Comparison of ENCODE assay signal across 16 mouse cellular contexts in genomic region chr8:87063588-87063987, GRCm38 (mm10).
DNase-seq lines count a peak whose midpoint lies in the region; ATAC-seq and TF ChIP-seq lines count a peak whose summit lies in the region.
"Had no signal": no experiment of that assay in that cellular context is flagged by ENCODE, and none has a peak within 500 bp of the region (broad histone marks: within the 10 kb centered on the region; RNA-seq: fewer than 3 reads in every experiment).

No protein-coding gene starts in this region.

- peaks cover 15% of the 10 kb centered on the region; the same call in 1 of the 2 replicates for H3K27me3 ChIP-seq in forebrain, embryonic 12.5 days
- H3K27me3 ChIP-seq in forebrain, postnatal 0 days (ENCODE audit: insufficient read depth, low read length), result no peaks in the 10 kb centered on the region
- H3K27me3 ChIP-seq in hindbrain, embryonic 14.5 days (ENCODE audit: control insufficient read depth, insufficient read depth, low read length), result no peaks in the 10 kb centered on the region
- peaks cover 5% of the 10 kb centered on the region; the same call in 1 of the 2 replicates for H3K27me3 ChIP-seq in hindbrain, embryonic 10.5 days (ENCODE audit: insufficient read depth, poor library complexity, severe bottlenecking)
- no peaks in the 10 kb centered on the region for H3K27me3 ChIP-seq in neural tube, embryonic 11.5 days (ENCODE audit: control insufficient read depth, insufficient read depth, low read length)
- H3K27me3 ChIP-seq in neural tube, embryonic 13.5 days, result no peaks in the 10 kb centered on the region
- H3K27me3 ChIP-seq: embryonic facial prominence, embryonic 13.5 days; heart, embryonic 15.5 days had no signal

- no peak overlapping the region for H3K9ac ChIP-seq in forebrain, embryonic 12.5 days
- no peak overlapping the region for H3K9ac ChIP-seq in forebrain, postnatal 0 days
- H3K9ac ChIP-seq in hindbrain, embryonic 14.5 days, result no peak overlapping the region
- no peak overlapping the region for H3K9ac ChIP-seq in neural tube, embryonic 11.5 days (ENCODE audit: low read length)
- H3K9ac ChIP-seq in neural tube, embryonic 13.5 days, result no peak overlapping the region
- H3K9ac ChIP-seq: embryonic facial prominence, embryonic 13.5 days; heart, embryonic 15.5 days had no signal

- TF ChIP-seq CTCF in forebrain, postnatal 0 days (IDR thresholded peaks at IDR 0.05; ENCODE audit: low read depth), result no peak

- H3K4me1 ChIP-seq in forebrain, embryonic 12.5 days, result peaks cover 12% of the 10 kb centered on the region; the same call in 1 of the 2 replicates
- no peaks in the 10 kb centered on the region for H3K4me1 ChIP-seq in forebrain, postnatal 0 days (ENCODE audit: insufficient read depth)
- H3K4me1 ChIP-seq in hindbrain, embryonic 14.5 days (replicated peaks; ENCODE audit: control insufficient read depth, insufficient read depth, low read length), result 0 out of 2 replicates have a peak, but pooled peaks cover 9% of the 10 kb centered on the region
- H3K4me1 ChIP-seq in hindbrain, embryonic 10.5 days (replicated peaks), result peaks cover 7% of the 10 kb centered on the region; the same call in 1 of the 2 replicates
- no peaks in the 10 kb centered on the region for H3K4me1 ChIP-seq in neural tube, embryonic 11.5 days (ENCODE audit: control insufficient read depth, insufficient read depth, low read length)
- peaks cover 16% of the 10 kb centered on the region for H3K4me1 ChIP-seq in neural tube, embryonic 13.5 days (replicated peaks)
- H3K4me1 ChIP-seq: embryonic facial prominence, embryonic 13.5 days; heart, embryonic 15.5 days had no signal

- 0 out of 2 replicates have a peak, but pooled peaks cover 3% of the 10 kb centered on the region for H3K9me3 ChIP-seq in forebrain, embryonic 12.5 days
- no peaks in the 10 kb centered on the region for H3K9me3 ChIP-seq in forebrain, postnatal 0 days (ENCODE audit: low read length)
- H3K9me3 ChIP-seq in hindbrain, embryonic 14.5 days (ENCODE audit: control insufficient read depth, low read length), result no peaks in the 10 kb centered on the region
- H3K9me3 ChIP-seq in hindbrain, embryonic 10.5 days, result peaks cover 8% of the 10 kb centered on the region; the same call in 1 of the 2 replicates
- H3K9me3 ChIP-seq in neural tube, embryonic 11.5 days (ENCODE audit: control insufficient read depth, low read length), result no peaks in the 10 kb centered on the region
- peaks cover 5% of the 10 kb centered on the region; the same call in 1 of the 2 replicates for H3K9me3 ChIP-seq in neural tube, embryonic 13.5 days
- H3K9me3 ChIP-seq: embryonic facial prominence, embryonic 13.5 days; heart, embryonic 15.5 days had no signal

- no peak for DNase-seq in forebrain, postnatal 0 days
- DNase-seq in hindbrain, embryonic 14.5 days (ENCODE audit: low spot score), result no peak
- DNase-seq in hindbrain, embryonic 10.5 days (ENCODE audit: low spot score), result no peak
- no peak for DNase-seq in neural tube, embryonic 11.5 days (ENCODE audit: low spot score)
- no peak for DNase-seq in neural tube, embryonic 10.5 days (ENCODE audit: extremely low spot score, low spot score)
- DNase-seq in spleen, adult 12 weeks (ENCODE audit: low spot score), result no peak
- DNase-seq: adrenal gland, postnatal 10 days; gastrocnemius, postnatal 14 days; heart, adult 2 months; heart, postnatal 14 days had no signal

- H3K27ac ChIP-seq in forebrain, embryonic 12.5 days, result peak overlapping the region; percentile 46; the same call in 1 of the 2 replicates
- H3K27ac ChIP-seq in forebrain, postnatal 0 days (ENCODE audit: low read depth, low read length), result no peak overlapping the region
- peak overlapping the region; percentile 38 for H3K27ac ChIP-seq in hindbrain, embryonic 14.5 days
- H3K27ac ChIP-seq in hindbrain, embryonic 10.5 days, result no peak overlapping the region
- 0 out of 2 replicates have a peak overlapping the region, but pooled peaks have one; percentile 11 for H3K27ac ChIP-seq in neural tube, embryonic 11.5 days (ENCODE audit: low read depth, low read length)
- peak overlapping the region; percentile 71 for H3K27ac ChIP-seq in neural tube, embryonic 13.5 days (replicated peaks)
- H3K27ac ChIP-seq: embryonic facial prominence, embryonic 13.5 days; heart, adult 2 months; heart, embryonic 15.5 days had no signal

- 84% methylated on average over 4 of the region's 4 CpGs for WGBS in forebrain, embryonic 12.5 days
- 70% methylated on average over 4 of the region's 4 CpGs for WGBS in forebrain, postnatal 0 days
- WGBS in hindbrain, embryonic 14.5 days, result 76% methylated on average over 4 of the region's 4 CpGs
- WGBS in hindbrain, embryonic 10.5 days, result 88% methylated on average over 4 of the region's 4 CpGs
- 87% methylated on average over 4 of the region's 4 CpGs for WGBS in neural tube, embryonic 11.5 days
- WGBS in neural tube, embryonic 13.5 days, result 78% methylated on average over 4 of the region's 4 CpGs

- no peaks in the 10 kb centered on the region for H3K36me3 ChIP-seq in forebrain, embryonic 12.5 days (replicated peaks)
- H3K36me3 ChIP-seq in forebrain, postnatal 0 days (ENCODE audit: insufficient read depth), result no peaks in the 10 kb centered on the region
- H3K36me3 ChIP-seq in hindbrain, embryonic 14.5 days (replicated peaks; ENCODE audit: control insufficient read depth, insufficient read depth), result no peaks in the 10 kb centered on the region
- H3K36me3 ChIP-seq in hindbrain, embryonic 10.5 days, result no peaks in the 10 kb centered on the region
- no peaks in the 10 kb centered on the region for H3K36me3 ChIP-seq in neural tube, embryonic 11.5 days (ENCODE audit: control insufficient read depth, insufficient read depth, low read length)
- H3K36me3 ChIP-seq in neural tube, embryonic 13.5 days, result no peaks in the 10 kb centered on the region
- H3K36me3 ChIP-seq: embryonic facial prominence, embryonic 13.5 days; heart, embryonic 15.5 days had no signal

- no peak overlapping the region for H3K4me2 ChIP-seq in forebrain, embryonic 12.5 days
- no peak overlapping the region for H3K4me2 ChIP-seq in forebrain, postnatal 0 days (ENCODE audit: low read depth)
- no peak overlapping the region for H3K4me2 ChIP-seq in hindbrain, embryonic 14.5 days (replicated peaks)
- no peak overlapping the region for H3K4me2 ChIP-seq in neural tube, embryonic 11.5 days (ENCODE audit: low read depth)
- peak overlapping the region; percentile 26; the same call in 1 of the 2 replicates for H3K4me2 ChIP-seq in neural tube, embryonic 13.5 days
- H3K4me2 ChIP-seq: embryonic facial prominence, embryonic 13.5 days; heart, embryonic 11.5 days; heart, embryonic 15.5 days had no signal

- no peak for ATAC-seq in forebrain, embryonic 12.5 days (ENCODE audit: low FRiP score)
- no peak for ATAC-seq in forebrain, postnatal 0 days
- ATAC-seq in hindbrain, embryonic 14.5 days (ENCODE audit: low FRiP score), result no peak
- ATAC-seq in neural tube, embryonic 11.5 days (ENCODE audit: insufficient read depth, low FRiP score, low TSS enrichment), result no peak
- ATAC-seq in neural tube, embryonic 13.5 days (ENCODE audit: low read depth), result no peak
- ATAC-seq: inflammation-experienced regulatory T-cells, adult 6 months had no signal

- H3K4me3 ChIP-seq in forebrain, embryonic 12.5 days (replicated peaks), result no peak overlapping the region
- H3K4me3 ChIP-seq in forebrain, postnatal 0 days (ENCODE audit: low read depth, low read length), result no peak overlapping the region
- no peak overlapping the region for H3K4me3 ChIP-seq in hindbrain, embryonic 14.5 days (replicated peaks; ENCODE audit: low read length)
- H3K4me3 ChIP-seq in hindbrain, embryonic 10.5 days, result no peak overlapping the region
- H3K4me3 ChIP-seq in neural tube, embryonic 11.5 days (ENCODE audit: low read depth, low read length), result no peak overlapping the region
- H3K4me3 ChIP-seq in neural tube, embryonic 13.5 days, result no peak overlapping the region
- H3K4me3 ChIP-seq: embryonic facial prominence, embryonic 13.5 days; heart, adult 2 months; heart, embryonic 15.5 days had no signal

Comparison
In these comparisons a context has a peak if more than half of its experiments do, and no peak if none do; other contexts are left out.
1. H3K27ac ChIP-seq: peak in forebrain, embryonic 12.5 days (single experiment), hindbrain, embryonic 14.5 days (single experiment), neural tube, embryonic 11.5 days (single experiment) and neural tube, embryonic 13.5 days (single experiment); none in forebrain, postnatal 0 days (single experiment) and hindbrain, embryonic 10.5 days (single experiment).